Mouse (Mus musculus): ENCODE results near the gene Ywhae. TPM values are rescaled to one million over a fixed set of nuclear protein-coding genes. Genes with fewer than 3 reads are reported as not detected.

The Ywhae gene
- total and polyA plus RNA-seq, 3 experiments, result 129 to 1,436 (median 421) TPM

GRCm38 (mm10) chr11:75756687-75757086 is 24.0 kb downstream of the Ywhae start:
- Histone ChIP-seq H3K79me2 (replicated peaks; ENCODE audit: control insufficient read depth, extremely low read depth, insufficient read depth, poor library complexity, severe bottlenecking) (peaks cover 96% of the 10 kb centered on the region), H3K27ac (ENCODE audit: insufficient read depth, low read depth) (no peak overlapping the region), H3K9me3 (replicated peaks; ENCODE audit: low read length) (no peaks in the 10 kb centered on the region), H3K4me3 (replicated peaks in 1 of 3; ENCODE audit: low read depth in 2 of 3, low read length in 2 of 3, poor library complexity in 1 of 3) (no peak overlapping the region), H3K4me2 (ENCODE audit: insufficient read depth, low read depth, poor library complexity, severe bottlenecking) (no peak overlapping the region), H3K9ac (ENCODE audit: insufficient read depth, low read depth) (no peak overlapping the region), H3K27me3 (replicated peaks) (no peaks in the 10 kb centered on the region), H3K36me3 (replicated peaks in 1 of 2; ENCODE audit: control insufficient read depth in 1 of 2, insufficient read depth in 1 of 2, low read length in 1 of 2) (peaks cover 65 to 92% of the 10 kb centered on the region in 2 experiments), H3K4me1 (ENCODE audit: control insufficient read depth in 1 of 2, insufficient read depth in 2 of 2) (peaks cover 3 to 62% of the 10 kb centered on the region in 2 experiments; a peak in 3 of 4 replicates)
- TF ChIP-seq MYC (IDR thresholded peaks at IDR 0.05; ENCODE audit: low read depth, low read length), result no peak
- TF ChIP-seq NELFE (IDR thresholded peaks at IDR 0.05; ENCODE audit: low read depth, low read length), result no peak
- TF ChIP-seq GABPA (IDR thresholded peaks at IDR 0.05; ENCODE audit: insufficient replicate concordance, low read depth, low read length), result no peak
- TF ChIP-seq IRF4 (IDR thresholded peaks at IDR 0.05; ENCODE audit: low read depth, low read length), result no peak
- no peak for TF ChIP-seq KAT2A (IDR thresholded peaks at IDR 0.05; ENCODE audit: insufficient replicate concordance, low read length)
- no peak for TF ChIP-seq ETS1 (conservative IDR thresholded peaks at IDR 0.05; ENCODE audit: low read depth, low read length)
- no peak for TF ChIP-seq SMC3 (IDR thresholded peaks at IDR 0.05; ENCODE audit: low read depth, low read length)
- TF ChIP-seq USF2 (conservative IDR thresholded peaks at IDR 0.05; ENCODE audit: low read depth, low read length), result no peak
- TF ChIP-seq POLR2AphosphoS2 (IDR thresholded peaks at IDR 0.05; ENCODE audit: low read depth, low read length), result no peak
- no peak for TF ChIP-seq CHD1 (IDR thresholded peaks at IDR 0.05; ENCODE audit: low read depth, low read length)
- no peak for TF ChIP-seq ZC3H11A (IDR thresholded peaks at IDR 0.05; ENCODE audit: low read depth, low read length)
- dilution Hi-C loops (cut with MboI; ENCODE audit: extremely low pct_ligation_motif_present, extremely low pct_unique_long_range_greater_than_20kb, low sequenced_read_pairs), result no loop called here
- in situ Hi-C loops (cut with MboI; ENCODE audit: low pct_ligation_motif_present, low pct_unique_long_range_greater_than_20kb, low sequenced_read_pairs), result no loop called here
- DNase-seq (ENCODE audit: extremely low read depth), result no peak

- Histone ChIP-seq H3K4me1 (ENCODE audit: control insufficient read depth in 1 of 2, insufficient read depth in 2 of 2) (peaks cover 7 to 60% of the 10 kb centered on the region in 2 experiments), H3K9ac (ENCODE audit: insufficient read depth, low read depth) (no peak overlapping the region), H3K4me2 (ENCODE audit: insufficient read depth, low read depth, poor library complexity, severe bottlenecking) (no peak overlapping the region), H3K9me3 (replicated peaks; ENCODE audit: low read length) (no peaks in the 10 kb centered on the region), H3K4me3 (replicated peaks in 1 of 3; ENCODE audit: low read depth in 2 of 3, low read length in 2 of 3, poor library complexity in 1 of 3) (no peak overlapping the region), H3K36me3 (replicated peaks in 1 of 2; ENCODE audit: control insufficient read depth in 1 of 2, insufficient read depth in 1 of 2, low read length in 1 of 2) (peaks cover 67 to 91% of the 10 kb centered on the region in 2 experiments), H3K27me3 (replicated peaks) (no peaks in the 10 kb centered on the region), H3K79me2 (replicated peaks; ENCODE audit: control insufficient read depth, extremely low read depth, insufficient read depth, poor library complexity, severe bottlenecking) (peaks cover 96% of the 10 kb centered on the region), H3K27ac (ENCODE audit: insufficient read depth, low read depth) (no peak overlapping the region)
- TF ChIP-seq GABPA (IDR thresholded peaks at IDR 0.05; ENCODE audit: insufficient replicate concordance, low read depth, low read length) (no peak), NRF1 (IDR thresholded peaks at IDR 0.05; ENCODE audit: low read depth, low read length) (no peak)
- DNase-seq (ENCODE audit: extremely low read depth), result no peak
- dilution Hi-C loops (cut with MboI; ENCODE audit: extremely low pct_ligation_motif_present, extremely low pct_unique_long_range_greater_than_20kb, low sequenced_read_pairs), result no loop called here
- in situ Hi-C loops (cut with MboI; ENCODE audit: low pct_ligation_motif_present, low pct_unique_long_range_greater_than_20kb, low sequenced_read_pairs), result no loop called here
These were observed 25.9 kb downstream of the Ywhae start for GRCm38 (mm10) chr11:75758553-75758952.

- H3K4me3 ChIP-seq (replicated peaks in 1 of 3; ENCODE audit: low read depth in 2 of 3, low read length in 2 of 3, poor library complexity in 1 of 3), result no peak overlapping the region
- no peak for DNase-seq (ENCODE audit: extremely low read depth)
- in situ Hi-C loops (cut with MboI; ENCODE audit: low pct_ligation_motif_present, low pct_unique_long_range_greater_than_20kb, low sequenced_read_pairs), result no loop called here
- no peaks in the 10 kb centered on the region for H3K27me3 ChIP-seq (replicated peaks)
- TF ChIP-seq TBP (conservative IDR thresholded peaks at IDR 0.05; ENCODE audit: low read depth, low read length) (no peak), RAD21 (IDR thresholded peaks at IDR 0.05; ENCODE audit: low read depth, low read length) (no peak), JUND (conservative IDR thresholded peaks at IDR 0.05; ENCODE audit: low read depth, low read length) (no peak), KAT2A (IDR thresholded peaks at IDR 0.05; ENCODE audit: insufficient replicate concordance, low read length) (no peak), CHD2 (IDR thresholded peaks at IDR 0.05; ENCODE audit: low read length) (no peak), MAZ (IDR thresholded peaks at IDR 0.05; ENCODE audit: low read depth, low read length) (no peak), MAX (IDR thresholded peaks at IDR 0.05; ENCODE audit: low read length) (no peak), EP300 (IDR thresholded peaks at IDR 0.05; ENCODE audit: low read length) (no peak), SMC3 (IDR thresholded peaks at IDR 0.05; ENCODE audit: low read depth, low read length) (no peak), ZNF384 (IDR thresholded peaks at IDR 0.05; ENCODE audit: low read depth, low read length) (no peak), BHLHE40 (IDR thresholded peaks at IDR 0.05; ENCODE audit: low read depth, low read length) (no peak)
- dilution Hi-C loops (cut with MboI; ENCODE audit: extremely low pct_ligation_motif_present, extremely low pct_unique_long_range_greater_than_20kb, low sequenced_read_pairs), result no loop called here
- no peak overlapping the region for H3K27ac ChIP-seq (ENCODE audit: insufficient read depth, low read depth)
- no peak overlapping the region for H3K4me2 ChIP-seq (ENCODE audit: insufficient read depth, low read depth, poor library complexity, severe bottlenecking)
- no peak overlapping the region for H3K9ac ChIP-seq (ENCODE audit: insufficient read depth, low read depth)
- H3K36me3 ChIP-seq (replicated peaks in 1 of 2; ENCODE audit: control insufficient read depth in 1 of 2, insufficient read depth in 1 of 2, low read length in 1 of 2), result peaks cover 64 to 89% of the 10 kb centered on the region in 2 experiments
- H3K79me2 ChIP-seq (replicated peaks; ENCODE audit: control insufficient read depth, extremely low read depth, insufficient read depth, poor library complexity, severe bottlenecking), result peaks cover 88% of the 10 kb centered on the region
- H3K9me3 ChIP-seq (replicated peaks; ENCODE audit: low read length), result no peaks in the 10 kb centered on the region
- H3K4me1 ChIP-seq (ENCODE audit: control insufficient read depth in 1 of 2, insufficient read depth in 2 of 2), result peaks cover 12 to 68% of the 10 kb centered on the region in 2 experiments
These were observed 28.1 kb downstream of the Ywhae start for GRCm38 (mm10) chr11:75760785-75761184.

Data from CH12.LX (cell line).